Mouse (Mus musculus): Measurements from ENCODE around the gene Pip4k2a. TPM values are rescaled to one million over a fixed set of nuclear protein-coding genes. Genes with fewer than 3 reads are reported as not detected.
A peak's percentile ranks its signal among the peaks of the same experiment; 100 is the strongest.

Pip4k2a gene
- total RNA-seq, 2 experiments from 2014 or later, result 3.1 to 4.5 TPM

GRCm38 (mm10) chr2:18943930-18944329 lies 54.0 kb downstream of the Pip4k2a start:
- Histone ChIP-seq H3K27ac (no peak overlapping the region), H3K4me3 (no peak overlapping the region)
- DNase-seq, result no peak
- TF ChIP-seq CTCF (IDR thresholded peaks at IDR 0.05), result no peak
- intact Hi-C loops (cut with DNase I), result no loop called here

- TF ChIP-seq CTCF (IDR thresholded peaks at IDR 0.05), result no peak
- intact Hi-C loops (cut with DNase I), result no loop called here
- Histone ChIP-seq H3K27ac (no peak overlapping the region), H3K4me3 (no peak overlapping the region)
- no peak for DNase-seq
Measured at GRCm38 (mm10) chr2:18943366-18943765, 54.6 kb downstream of the Pip4k2a start.

GRCm38 (mm10) chr2:18940693-18941270 lies 57.1 kb downstream of the Pip4k2a start:
- intact Hi-C loops (cut with DNase I), result no loop called here
- H3K27ac ChIP-seq, result peak overlapping the region; percentile 13; the same call in 1 of the 2 replicates
- TF ChIP-seq CTCF (IDR thresholded peaks at IDR 0.05), result no peak

GRCm38 (mm10) chr2:18938923-18939329 lies 59.0 kb downstream of the Pip4k2a start:
- intact Hi-C loops (cut with DNase I), result no loop called here
- no peak for TF ChIP-seq CTCF (IDR thresholded peaks at IDR 0.05)
- Histone ChIP-seq H3K27ac (peak overlapping the region; percentile 13; the same call in 1 of the 2 replicates), H3K4me3 (no peak overlapping the region)
- DNase-seq, result no peak

More at GRCm38 (mm10) chr2:18940693-18941270, 57.1 kb downstream of the Pip4k2a start:
- H3K4me3 ChIP-seq, result peak overlapping the region; percentile 13; the same call in 1 of the 2 replicates
- DNase-seq, result no peak

- Histone ChIP-seq H3K27ac (no peak overlapping the region; the same call in 1 of the 2 replicates), H3K4me3 (no peak overlapping the region)
- no peak for DNase-seq
- TF ChIP-seq CTCF (IDR thresholded peaks at IDR 0.05), result no peak
- intact Hi-C loops (cut with DNase I), result no loop called here
Measured at GRCm38 (mm10) chr2:18938232-18938631, 59.7 kb downstream of the Pip4k2a start.

- TF ChIP-seq CTCF (IDR thresholded peaks at IDR 0.05), result no peak
- no peak overlapping the region for H3K4me3 ChIP-seq
- intact Hi-C loops (cut with DNase I), result no loop called here
- no peak for DNase-seq
- peak overlapping the region; percentile 35; the same call in 1 of the 2 replicates for H3K27ac ChIP-seq
Measured at GRCm38 (mm10) chr2:18937611-18938010, 60.3 kb downstream of the Pip4k2a start.

- no peak overlapping the region for H3K27ac ChIP-seq
Measured at GRCm38 (mm10) chr2:18936446-18936845, 61.5 kb downstream of the Pip4k2a start.

GRCm38 (mm10) chr2:18935581-18936027 lies 62.3 kb downstream of the Pip4k2a start:
- no peak for TF ChIP-seq CTCF (IDR thresholded peaks at IDR 0.05)
- intact Hi-C loops (cut with DNase I), result no loop called here
- DNase-seq, result no peak

More at GRCm38 (mm10) chr2:18936446-18936845, 61.5 kb downstream of the Pip4k2a start:
- DNase-seq, result no peak
- TF ChIP-seq CTCF (IDR thresholded peaks at IDR 0.05), result no peak
- H3K4me3 ChIP-seq, result no peak overlapping the region
- intact Hi-C loops (cut with DNase I), result no loop called here

GRCm38 (mm10) chr2:18934131-18934530 lies 63.8 kb downstream of the Pip4k2a start:
- no peak overlapping the region for H3K27ac ChIP-seq
- no peak for TF ChIP-seq CTCF (IDR thresholded peaks at IDR 0.05)
- DNase-seq, result no peak
- H3K4me3 ChIP-seq, result no peak overlapping the region
- intact Hi-C loops (cut with DNase I), result no loop called here

More at GRCm38 (mm10) chr2:18935581-18936027, 62.3 kb downstream of the Pip4k2a start:
- no peak overlapping the region for H3K27ac ChIP-seq
- H3K4me3 ChIP-seq, result no peak overlapping the region

- H3K27ac ChIP-seq, result no peak overlapping the region
- TF ChIP-seq CTCF (IDR thresholded peaks at IDR 0.05), result no peak
- no peak overlapping the region for H3K4me3 ChIP-seq
- DNase-seq, result no peak
- intact Hi-C loops (cut with DNase I), result no loop called here
Measured at GRCm38 (mm10) chr2:18933418-18933817, 64.5 kb downstream of the Pip4k2a start.

- Histone ChIP-seq H3K27ac (no peak overlapping the region), H3K4me3 (no peak overlapping the region)
- no peak for TF ChIP-seq CTCF (IDR thresholded peaks at IDR 0.05)
- peak; percentile 60 for DNase-seq
- intact Hi-C loops (cut with DNase I), result no loop called here
Measured at GRCm38 (mm10) chr2:18930318-18931060, 67.4 kb downstream of the Pip4k2a start.

GRCm38 (mm10) chr2:18928597-18929257 lies 69.2 kb downstream of the Pip4k2a start:
- DNase-seq, result no peak
- intact Hi-C loops (cut with DNase I), result no loop called here
- H3K4me3 ChIP-seq, result no peak overlapping the region
- no peak overlapping the region for H3K27ac ChIP-seq
- no peak for TF ChIP-seq CTCF (IDR thresholded peaks at IDR 0.05)

GRCm38 (mm10) chr2:18928196-18928595 lies 69.7 kb downstream of the Pip4k2a start:
- no peak overlapping the region for H3K27ac ChIP-seq
- intact Hi-C loops (cut with DNase I), result no loop called here
- H3K4me3 ChIP-seq, result no peak overlapping the region
- no peak for TF ChIP-seq CTCF (IDR thresholded peaks at IDR 0.05)
- no peak for DNase-seq

Measured in gastrocnemius, adult 2 months (tissue).